Mouse (Mus musculus) mesoderm, embryonic 11.5 days (tissue): Measurements from ENCODE around the gene Slc28a1.
A peak's percentile ranks its signal among the peaks of the same experiment; 100 is the strongest.

ENCODE experiments used
- DNase-seq: peaks from one replicate; pipeline ENCODE4 v3.0.0-alpha.2; 2012; ENCODE audit warnings: low read depth, low spot score

The Slc28a1 gene

DNA sequence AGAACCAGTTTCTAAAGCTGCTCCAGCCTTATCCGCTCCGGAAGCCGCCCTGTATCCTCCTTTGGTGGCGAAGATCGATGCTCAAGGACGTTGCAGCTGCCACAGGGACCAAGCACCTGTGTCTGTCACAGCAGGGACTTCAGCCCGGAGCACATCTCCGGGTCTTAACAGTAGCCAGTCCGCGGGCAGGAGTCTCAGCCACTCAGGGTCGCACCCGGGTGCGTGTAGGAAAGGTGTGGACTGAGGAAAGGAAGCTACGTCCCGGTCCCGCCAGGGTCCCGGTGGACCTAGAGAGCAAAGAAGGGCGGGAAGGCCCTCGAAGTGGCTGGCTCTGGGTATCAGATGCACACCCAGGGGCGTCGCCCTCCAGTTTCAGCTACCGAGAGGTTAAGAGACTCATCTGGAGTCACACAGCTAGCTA is 97.7 kb downstream of the Slc28a1 start:
- peak; percentile 76 for DNase-seq

DNA sequence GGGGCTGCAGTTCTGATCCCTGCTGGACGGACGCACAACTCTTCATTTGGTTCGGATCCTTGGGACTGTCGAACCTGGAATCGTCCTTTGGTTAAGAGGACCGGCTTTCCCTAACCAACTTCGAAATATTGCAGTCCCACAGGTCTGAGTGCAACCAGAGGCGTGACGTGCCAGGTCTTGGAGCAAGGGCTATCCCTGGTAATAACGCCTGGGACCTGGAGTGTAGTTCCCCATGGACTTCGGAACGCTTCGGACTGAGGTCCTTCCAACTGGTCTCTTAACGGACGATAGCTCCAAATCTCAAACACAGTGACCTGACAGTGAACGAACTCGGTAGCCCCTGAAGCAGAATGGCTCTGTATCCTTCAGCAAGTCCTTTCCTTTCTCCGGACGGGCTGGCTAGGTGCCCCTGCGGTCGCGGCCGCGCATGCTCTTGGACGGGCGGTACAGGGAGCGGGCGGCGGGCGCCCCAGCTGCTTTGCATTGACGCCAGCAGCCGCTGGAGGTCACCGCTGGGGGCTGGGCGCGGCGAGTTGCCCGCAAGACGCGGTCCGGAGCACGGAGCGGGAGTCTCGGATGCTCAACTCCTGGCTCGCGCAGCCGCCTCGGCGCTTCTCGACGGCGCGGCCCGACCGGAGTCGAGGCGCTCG is 98.2 kb downstream of the Slc28a1 start:
- peak; percentile 93 for DNase-seq

DNA sequence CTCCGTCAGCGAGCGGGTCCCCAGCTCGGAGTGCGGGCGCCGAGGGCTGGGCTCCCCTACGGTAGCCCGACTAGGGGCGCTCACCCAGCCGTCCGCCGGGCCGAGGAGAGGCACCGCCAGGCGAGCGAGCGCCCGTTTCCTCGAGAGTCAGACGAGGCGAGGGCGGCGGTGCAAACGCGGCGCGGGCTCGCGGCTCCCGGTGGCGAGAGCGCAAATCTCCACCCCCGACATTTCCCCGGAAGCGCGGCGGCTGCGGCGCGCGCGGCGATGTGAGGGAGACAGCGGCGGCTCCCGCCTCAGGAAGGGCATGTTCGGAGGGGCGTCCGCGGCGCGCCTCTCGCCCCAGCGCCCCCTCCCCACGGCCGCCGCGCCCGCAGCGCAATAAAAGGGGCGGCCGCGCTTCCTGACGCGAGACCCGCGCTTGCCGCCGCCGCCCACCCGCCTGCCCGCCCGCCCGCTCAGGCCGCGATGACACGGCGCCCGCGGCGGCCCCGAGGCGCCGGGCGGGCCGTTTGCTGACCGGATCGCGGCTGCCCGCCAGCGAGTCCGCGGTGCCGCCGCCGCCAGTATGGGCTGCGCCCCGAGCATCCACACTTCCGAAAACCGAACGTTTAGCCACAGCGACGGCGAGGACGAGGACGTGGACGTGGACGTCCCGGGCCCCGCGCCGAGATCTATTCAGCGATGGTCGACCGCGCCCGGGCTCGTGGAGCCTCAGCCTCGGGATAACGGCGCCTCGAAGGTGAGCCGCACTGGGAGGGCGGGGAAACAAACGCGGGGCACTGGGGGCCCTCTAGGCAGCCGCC is 99.0 kb downstream of the Slc28a1 start, which contains the start of gene Pde8a:
TSS of gene Pde8a (plus strand) at position 250 of the 806 bp plus-strand sequence.
- DNase-seq = no peak

DNA sequence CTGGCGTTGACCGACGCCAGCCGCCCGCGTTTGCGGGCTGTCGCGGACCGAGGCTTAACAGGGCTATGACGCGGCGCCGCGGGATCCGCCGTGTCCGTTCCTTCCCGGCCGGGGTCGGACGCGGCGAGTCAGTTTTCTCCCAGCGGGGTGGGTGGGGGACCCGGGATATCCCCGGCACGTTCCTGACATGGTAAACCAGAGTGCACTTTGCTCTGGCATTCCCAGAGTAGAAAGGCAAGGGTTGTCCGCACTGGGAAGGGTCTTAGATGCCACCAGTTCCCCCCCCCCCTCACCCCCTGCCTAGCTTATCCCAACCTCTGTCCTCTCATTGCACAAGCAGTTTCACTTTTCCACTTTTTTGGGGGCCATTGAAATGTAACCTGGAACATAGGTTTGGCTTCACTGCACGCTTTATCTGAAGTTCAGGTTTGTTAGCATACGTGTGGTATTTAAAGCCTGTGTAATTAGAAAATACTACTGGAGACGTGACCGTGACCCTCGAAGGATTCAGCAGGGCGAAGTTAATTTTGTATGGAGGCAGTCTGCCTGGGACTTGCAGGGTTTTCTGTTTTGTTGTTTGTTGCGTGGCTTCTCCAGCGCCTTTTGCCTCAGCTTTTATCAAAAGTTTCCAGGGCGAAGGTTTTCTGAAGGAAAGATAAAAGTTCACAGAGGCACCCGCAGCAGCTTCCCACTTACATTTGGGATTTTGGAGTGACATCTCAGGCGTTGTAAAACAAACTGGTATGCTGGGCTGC is 99.7 kb downstream of the Slc28a1 start:
- DNase-seq = no peak

DNA sequence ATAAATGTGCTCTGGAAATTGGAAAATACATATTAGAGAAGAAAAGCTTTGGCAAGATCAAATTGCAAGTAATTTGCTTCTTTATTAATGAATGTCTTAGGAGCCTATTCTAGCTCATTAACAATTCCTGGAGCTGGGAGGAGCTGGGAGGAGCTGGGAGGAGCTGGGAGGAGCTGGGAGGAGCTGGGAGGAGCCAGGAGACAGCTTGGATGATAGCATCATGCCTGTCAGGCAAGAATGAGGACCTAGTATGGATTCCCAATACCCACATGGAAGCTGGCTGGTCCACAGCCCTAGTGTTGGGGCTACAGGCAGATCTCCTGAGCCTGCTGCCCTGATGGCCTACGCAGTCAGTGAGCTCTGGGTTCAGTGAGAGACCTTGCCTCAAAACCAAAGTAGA is 101.4 kb downstream of the Slc28a1 start:
- DNase-seq = no peak

DNA sequence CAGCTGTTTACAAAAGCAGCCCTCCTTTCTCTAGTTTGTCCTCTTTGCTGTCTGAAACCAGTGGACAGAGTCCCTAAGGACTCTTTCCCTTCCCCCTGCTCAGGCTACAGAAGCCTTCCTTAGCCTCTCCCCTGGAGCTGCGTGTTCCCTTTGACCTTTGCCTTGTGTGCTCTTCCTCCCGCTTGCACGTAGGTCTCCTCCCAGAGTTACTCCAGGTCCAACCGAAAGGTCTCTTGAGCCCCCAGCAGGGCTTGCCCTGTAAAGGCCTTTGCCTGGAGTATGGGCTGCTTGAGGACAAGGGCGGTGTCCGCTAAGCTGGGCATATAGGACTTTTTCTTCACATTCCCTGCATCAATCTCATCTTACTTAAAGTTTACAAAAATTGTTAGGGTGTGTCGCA is 104.7 kb downstream of the Slc28a1 start:
- DNase-seq = no peak
